Mouse (Mus musculus) olfactory bulb, adult 2 months (tissue): ENCODE results near the gene Kirrel3.

Experiments used
- CTCF ChIP-seq: fragments of 200-500 bp; IDR thresholded peaks from 2 replicates; pipeline ENCODE4 v1.5.1; 2012; ENCODE audit warnings: low read depth, mild to moderate bottlenecking, low read length, moderate library complexity; ENCODE audit not compliant: insufficient read depth
- POLR2A ChIP-seq: fragments of 200-500 bp; IDR thresholded peaks from 2 replicates; pipeline ENCODE4 v1.6.1; 2012; ENCODE audit warnings: mild to moderate bottlenecking, low read depth, low read length, moderate library complexity; ENCODE audit not compliant: insufficient read depth

- TF ChIP-seq POLR2A, result no peak
- no peak for TF ChIP-seq CTCF
Measured at GRCm38 (mm10) chr9:34603750-34604149, 118.1 kb downstream of the Kirrel3 start.
